Mouse (Mus musculus): ENCODE measurements at regions not wholly inside any gene's neighbourhood (a gene's known extent, or its start where the extent isn't known, plus 50 kb on each side); places are given as distances from the start of the nearest gene placed in this dataset.

DNA sequence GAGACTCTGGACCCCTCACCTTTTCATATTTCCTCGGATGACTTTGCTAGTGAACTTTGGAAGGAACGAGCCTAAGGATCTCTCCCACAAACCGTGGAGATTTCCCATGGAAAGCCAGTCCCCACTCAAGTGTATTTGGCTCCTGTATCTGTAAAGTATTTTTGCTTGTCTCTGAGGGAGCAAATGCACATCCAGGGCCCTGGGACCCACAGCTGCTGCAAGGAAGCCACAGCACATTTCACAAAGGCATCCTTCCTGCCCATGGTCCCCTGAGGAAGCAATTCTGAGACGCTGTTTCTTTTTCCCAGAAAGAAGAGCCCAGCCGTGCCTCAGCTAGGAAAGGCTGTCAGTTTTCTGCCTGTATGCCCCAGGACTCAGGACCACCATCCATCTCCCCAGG is 71.7 kb upstream of the S1pr3 start:
- DNase-seq (ENCODE audit: low spot score in 2 of 2), result no peak

DNA sequence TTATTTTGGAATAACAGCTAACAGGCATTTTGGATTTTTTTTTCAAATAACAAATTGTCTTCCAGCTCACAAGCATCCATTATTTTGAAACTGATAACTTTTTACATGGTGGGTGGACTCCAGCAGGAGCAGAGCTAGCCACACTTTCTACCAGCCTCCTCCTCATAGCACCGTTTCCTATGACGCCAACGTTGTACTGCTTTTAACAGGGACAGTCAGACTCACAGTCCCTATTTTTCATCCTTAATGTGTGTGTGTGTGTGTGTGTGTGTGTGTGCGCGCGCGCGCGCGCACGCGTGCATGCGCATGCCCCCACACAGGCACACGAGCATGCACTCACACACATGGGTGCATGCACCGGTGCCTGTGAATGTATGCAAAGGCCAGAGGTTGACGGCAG is 70.5 kb upstream of the S1pr3 start:
- DNase-seq (ENCODE audit: low spot score in 2 of 2), result no peak

DNA sequence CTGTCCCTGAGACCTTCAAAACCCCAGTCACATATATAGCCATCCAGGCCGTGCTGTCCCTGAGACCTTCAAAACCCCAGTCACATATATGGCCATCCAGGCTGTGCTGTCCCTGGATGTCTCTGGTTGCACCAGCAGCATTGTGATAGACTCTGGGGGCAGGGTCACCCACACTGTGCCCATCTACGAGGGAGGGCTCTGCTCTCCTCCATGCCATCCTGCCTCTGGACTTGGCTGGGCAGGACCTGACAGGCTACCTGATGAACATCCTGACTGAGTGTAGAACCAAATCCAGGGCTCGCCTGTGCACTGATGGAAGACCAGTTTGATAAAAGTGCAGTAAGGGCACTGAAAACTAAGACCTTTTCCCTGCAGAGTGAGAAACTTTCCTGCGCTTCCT is 63.1 kb upstream of the S1pr3 start:
- no peak for DNase-seq (ENCODE audit: low spot score in 2 of 2)

DNA sequence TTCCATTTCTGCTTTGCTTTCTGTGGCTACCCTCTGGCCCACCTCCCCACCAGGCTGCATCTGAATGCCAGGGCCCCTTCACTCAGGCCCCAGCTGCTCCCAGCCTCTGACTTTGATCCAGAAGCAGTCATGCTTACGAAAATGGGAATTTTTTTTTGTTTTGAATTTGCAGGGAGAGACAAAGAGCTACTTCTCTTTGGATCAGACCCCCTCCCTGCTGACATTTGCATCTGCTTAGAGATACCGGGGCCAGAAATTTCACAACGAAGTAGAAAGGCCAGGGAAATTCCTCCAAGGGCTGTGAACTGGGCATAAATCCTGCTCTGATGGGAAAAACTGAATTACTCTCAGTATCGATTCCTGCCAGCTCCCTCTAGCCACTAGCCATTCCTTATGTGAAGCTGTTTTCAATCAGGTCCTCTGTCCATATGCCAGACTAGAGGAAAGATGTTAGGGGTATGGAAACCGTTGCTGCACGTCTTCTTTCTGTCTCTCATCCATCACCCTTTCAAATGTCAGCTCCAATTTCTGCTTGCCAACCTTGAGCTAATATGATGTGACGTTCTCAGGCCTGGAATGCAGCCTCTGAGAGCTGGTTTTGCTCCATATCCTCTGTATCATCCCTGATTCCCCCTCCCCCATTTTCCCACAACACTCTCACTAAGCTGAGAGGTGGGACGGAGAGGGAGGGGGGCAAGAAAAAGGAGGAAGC is 62.4 kb upstream of the S1pr3 start:
- DNase-seq (ENCODE audit: low spot score in 2 of 2), result no peak

DNA sequence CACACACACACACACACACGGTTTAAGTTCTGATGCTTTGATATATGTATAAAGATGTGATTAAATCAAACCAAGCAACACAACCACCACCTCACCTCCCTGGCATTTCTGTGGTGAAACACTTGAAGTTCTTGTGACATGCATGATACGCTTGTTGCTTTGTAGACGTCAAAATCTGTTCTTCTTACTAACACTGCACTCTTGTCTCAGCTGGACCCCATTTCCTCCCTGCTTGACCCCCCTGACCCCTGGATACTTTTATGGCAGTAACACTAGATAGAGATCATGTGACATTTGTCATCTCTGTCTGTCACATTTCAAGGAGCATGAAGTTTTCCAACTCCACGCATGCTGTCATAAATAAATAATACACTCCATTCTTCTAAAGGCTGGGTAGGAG is 59.7 kb upstream of the S1pr3 start:
- no peak for DNase-seq (ENCODE audit: low spot score in 2 of 2)

DNA sequence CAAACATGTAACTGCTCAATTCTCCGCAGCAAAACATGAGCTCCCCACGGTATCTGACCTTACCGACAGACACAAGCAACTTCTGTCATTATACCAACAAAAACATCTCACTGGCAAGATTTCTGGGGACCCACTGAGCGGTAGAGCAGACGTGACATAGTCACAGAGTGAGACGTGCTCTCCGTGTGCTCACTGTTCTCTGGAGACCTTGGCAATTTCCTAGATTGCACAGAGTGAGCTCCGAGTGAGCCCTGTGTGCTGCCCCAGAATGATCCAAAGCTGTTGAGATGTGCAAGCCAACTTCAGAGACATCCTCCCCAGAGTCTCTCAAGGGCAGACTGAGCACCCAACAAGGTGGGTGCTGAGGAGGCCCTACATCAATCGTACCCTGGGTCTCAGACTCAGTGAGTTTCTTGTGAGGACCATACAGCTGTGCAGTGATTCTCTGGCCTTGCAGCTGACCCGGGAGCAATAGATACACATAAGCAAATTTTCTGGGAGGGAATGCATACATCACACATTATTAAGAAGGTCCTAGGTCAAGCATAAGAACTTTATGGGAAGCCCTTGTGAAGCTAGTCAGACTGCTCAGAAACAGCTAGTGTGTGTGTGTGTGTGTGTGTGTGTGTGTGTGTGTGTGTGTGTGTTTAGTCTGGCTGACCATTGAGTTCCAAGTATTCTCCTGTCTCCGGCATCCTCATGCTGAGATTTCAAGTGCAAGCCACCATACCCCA is 58.5 kb upstream of the S1pr3 start:
- DNase-seq (ENCODE audit: low spot score in 2 of 2), result no peak

DNA sequence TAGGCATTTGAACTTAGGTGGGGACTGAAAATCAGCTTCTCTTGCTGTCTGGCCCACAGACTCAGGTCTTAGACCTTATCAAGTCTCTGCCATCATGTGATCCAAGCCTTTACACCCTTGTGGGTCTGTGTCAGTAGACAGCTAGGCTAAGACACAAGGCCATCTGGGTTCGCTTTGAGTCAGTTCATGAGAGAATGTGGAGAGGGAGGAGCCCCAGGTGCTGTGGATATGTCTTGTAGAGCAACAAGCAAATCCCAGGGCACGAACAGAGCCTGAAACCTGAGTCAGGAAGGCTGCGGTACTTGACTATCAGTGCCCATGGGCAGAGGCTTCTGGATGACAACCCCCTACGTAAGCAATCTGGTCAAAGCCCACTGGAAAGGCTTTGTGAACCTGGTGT is 55.6 kb upstream of the S1pr3 start:
- DNase-seq (ENCODE audit: low spot score in 2 of 2), result no peak

DNA sequence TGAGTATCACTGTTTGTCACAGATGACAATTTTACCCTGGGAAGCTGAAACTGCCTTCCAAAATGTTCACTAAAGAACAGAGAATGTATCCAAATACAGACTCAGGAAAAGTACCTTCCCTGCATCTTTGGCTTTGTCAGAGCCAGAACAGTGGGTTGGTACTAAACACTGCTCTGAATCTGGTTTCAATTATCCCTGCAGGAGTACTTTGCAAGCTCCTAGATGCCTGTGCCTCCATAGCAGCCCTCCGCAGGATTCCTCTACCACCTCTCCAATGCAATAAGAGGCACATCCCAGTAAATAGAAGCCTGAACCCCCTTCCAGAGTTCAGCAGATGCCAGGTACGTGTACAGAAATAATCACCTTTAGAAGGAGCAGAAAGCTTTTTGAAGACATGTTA is 52.9 kb upstream of the S1pr3 start:
- DNase-seq (ENCODE audit: low spot score in 2 of 2), result no peak
